Mouse (Mus musculus) liver, postnatal 0 days (tissue): ENCODE data around the gene Pwp2.

ENCODE experiments used
- CTCF ChIP-seq: sonication (generic); IDR thresholded peaks from 2 replicates; pipeline ENCODE4 v1.5.1; 2016; ENCODE audit warnings: antibody characterized with exemption, low read depth
- EP300 ChIP-seq: IDR thresholded peaks from 2 replicates; pipeline ENCODE4 v1.6.1; 2016; ENCODE audit warnings: antibody characterized with exemption, low read depth, mild to moderate bottlenecking

DNA sequence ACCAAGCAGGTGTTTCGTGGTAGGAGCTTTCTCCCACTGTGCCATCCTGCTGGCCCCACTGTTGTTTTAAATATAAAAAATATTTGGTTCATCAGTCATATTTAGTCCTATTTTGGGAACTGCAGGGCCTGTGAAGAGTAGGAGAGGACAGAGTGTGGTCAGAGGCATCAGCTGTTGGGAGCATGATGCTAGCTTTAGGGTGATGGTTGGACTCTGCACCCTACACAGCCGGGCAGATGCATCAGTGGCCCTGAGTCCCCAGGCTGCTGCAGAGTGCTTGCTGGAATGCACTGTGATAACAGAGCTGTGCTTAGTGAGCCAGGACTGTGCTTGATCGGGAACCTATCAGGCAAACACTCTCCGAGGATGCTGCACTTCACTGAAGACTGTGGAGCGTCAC lies 8.0 kb upstream of the Pwp2 start:
- TF ChIP-seq CTCF (no peak), EP300 (no peak)
